Mouse (Mus musculus) frontal cortex, adult (tissue): ENCODE data around the gene Xylb.
A peak's percentile ranks its signal among the peaks of the same experiment; 100 is the strongest.
"Not testable (repeated sequence)": the region's sequence is repeated elsewhere in the genome, so short reads cannot be mapped to it uniquely, and the experiment has no call there.

ENCODE experiments used
- ATAC-seq: cut with Nextera tagmentation; 2 replicates; pipeline ENCODE4 v1.9.2; 2017; ENCODE audit warnings: mild to moderate bottlenecking, moderate library complexity, mixed read lengths; ENCODE audit not compliant: low TSS enrichment

The Xylb gene

GRCm38 (mm10) chr9:119340909-119341816 lies 16.0 kb upstream of the Xylb start, which contains the start of gene Myd88:
Gene Myd88, minus strand, starts transcription at chr9:119341411.
- peak; percentile 89 for ATAC-seq

- no peak for ATAC-seq
Measured at GRCm38 (mm10) chr9:119342728-119343127, 14.5 kb upstream of the Xylb start.

- no peak for ATAC-seq
Measured at GRCm38 (mm10) chr9:119346376-119346775, 10.8 kb upstream of the Xylb start.

GRCm38 (mm10) chr9:119350531-119350930 lies 6.7 kb upstream of the Xylb start:
- no peak for ATAC-seq

- ATAC-seq = no peak
Measured at GRCm38 (mm10) chr9:119350947-119351705, 6.1 kb upstream of the Xylb start.

GRCm38 (mm10) chr9:119352060-119352459 lies 5.1 kb upstream of the Xylb start:
- ATAC-seq = peak; percentile 58; the same call in 1 of the 2 replicates

- ATAC-seq = no peak
Measured at GRCm38 (mm10) chr9:119353926-119354325, 3.3 kb upstream of the Xylb start.

- ATAC-seq = peak; percentile 66
Measured at GRCm38 (mm10) chr9:119355943-119356342, 1.2 kb upstream of the Xylb start.

- no peak for ATAC-seq
Measured at GRCm38 (mm10) chr9:119358058-119358429, 863 bp downstream of the Xylb start.

- ATAC-seq = no peak
Measured at GRCm38 (mm10) chr9:119361416-119361815, 4.2 kb downstream of the Xylb start.

GRCm38 (mm10) chr9:119363229-119363628 lies 6.0 kb downstream of the Xylb start:
- no peak for ATAC-seq

- no peak for ATAC-seq
Measured at GRCm38 (mm10) chr9:119365284-119365683, 8.1 kb downstream of the Xylb start, which contains the start of gene Slc22a14. Gene Slc22a14, minus strand, starts transcription at chr9:119365553.

- ATAC-seq = no peak
Measured at GRCm38 (mm10) chr9:119368367-119368766, 11.2 kb downstream of the Xylb start.

- ATAC-seq = not testable (repeated sequence)
Measured at GRCm38 (mm10) chr9:119370770-119371169, 13.6 kb downstream of the Xylb start.

GRCm38 (mm10) chr9:119371251-119371650 lies 14.1 kb downstream of the Xylb start:
- no peak for ATAC-seq

GRCm38 (mm10) chr9:119375008-119375407 lies 17.8 kb downstream of the Xylb start:
- no peak for ATAC-seq

GRCm38 (mm10) chr9:119375556-119375955 lies 18.4 kb downstream of the Xylb start:
- no peak for ATAC-seq

- no peak for ATAC-seq
Measured at GRCm38 (mm10) chr9:119378231-119378630, 21.1 kb downstream of the Xylb start.

GRCm38 (mm10) chr9:119382603-119383002 lies 25.4 kb downstream of the Xylb start:
- ATAC-seq = no peak; the same call in 1 of the 2 replicates

- no peak for ATAC-seq
Measured at GRCm38 (mm10) chr9:119388956-119389355, 31.8 kb downstream of the Xylb start.

GRCm38 (mm10) chr9:119390214-119390613 lies 33.0 kb downstream of the Xylb start:
- ATAC-seq = no peak

GRCm38 (mm10) chr9:119394808-119395207 lies 37.6 kb downstream of the Xylb start:
- ATAC-seq = no peak

GRCm38 (mm10) chr9:119401351-119401750 lies 44.2 kb downstream of the Xylb start:
- ATAC-seq = peak; percentile 68
